Mouse (Mus musculus) embryo, embryonic 10.5 days (tissue): ENCODE data around the gene Ect2.

ENCODE experiments used
- DNase-seq: peaks from one replicate; pipeline ENCODE4 v3.0.0-alpha.2; 2015; ENCODE audit warnings: low spot score

Ect2 gene

DNA sequence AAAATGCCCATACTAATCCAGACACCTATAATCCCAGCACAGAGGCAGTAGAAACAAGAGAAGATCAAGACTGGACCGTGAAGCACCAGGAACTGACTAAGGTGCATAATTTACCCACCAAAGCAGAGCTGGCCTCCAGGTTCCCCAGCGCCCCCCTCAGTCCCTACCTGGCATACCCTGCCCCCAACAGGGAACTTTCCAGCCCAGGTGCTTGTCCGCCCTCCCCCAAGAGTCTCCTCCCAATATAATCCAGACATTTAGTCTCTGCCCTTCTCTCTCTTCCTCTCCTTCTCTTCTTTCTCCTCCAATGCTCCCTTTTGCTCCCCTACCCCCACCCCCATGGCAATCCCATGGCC is 2.9 kb upstream of the Ect2 start:
- DNase-seq, result no peak

DNA sequence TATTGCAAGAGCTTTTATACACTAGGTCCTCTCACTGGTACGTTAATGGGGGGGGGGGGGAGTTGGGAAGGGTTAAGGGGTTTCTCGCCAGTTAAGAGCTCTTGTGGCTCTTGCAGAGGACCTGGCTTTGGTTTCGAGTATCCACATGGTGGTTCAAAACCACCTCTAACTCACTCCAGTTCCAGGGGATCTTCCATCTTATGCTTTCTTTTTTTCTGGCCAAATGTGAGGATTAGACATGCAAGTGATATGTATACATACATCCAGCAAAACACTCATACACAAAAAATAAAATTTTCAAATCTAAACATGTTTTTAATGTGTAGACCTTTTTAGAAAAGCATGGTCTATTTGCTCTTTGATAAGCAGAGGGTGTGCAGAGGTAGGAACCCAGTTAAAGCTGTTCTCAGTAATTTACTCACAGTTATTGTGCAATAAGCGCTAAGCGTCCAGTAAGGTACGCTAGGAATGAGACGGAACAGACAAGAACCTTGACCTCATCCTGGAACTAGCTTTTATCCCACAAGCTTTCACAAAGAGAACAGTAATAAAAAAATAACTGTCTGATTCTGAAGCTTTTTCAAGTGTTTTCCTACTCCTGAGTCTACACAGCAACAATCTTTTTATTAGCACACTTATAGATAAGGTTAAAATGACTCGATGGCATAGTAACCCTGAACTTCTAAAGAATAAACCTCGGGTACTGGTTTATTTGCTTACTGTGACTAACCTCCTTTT is 2.3 kb upstream of the Ect2 start:
- DNase-seq, result no peak

DNA sequence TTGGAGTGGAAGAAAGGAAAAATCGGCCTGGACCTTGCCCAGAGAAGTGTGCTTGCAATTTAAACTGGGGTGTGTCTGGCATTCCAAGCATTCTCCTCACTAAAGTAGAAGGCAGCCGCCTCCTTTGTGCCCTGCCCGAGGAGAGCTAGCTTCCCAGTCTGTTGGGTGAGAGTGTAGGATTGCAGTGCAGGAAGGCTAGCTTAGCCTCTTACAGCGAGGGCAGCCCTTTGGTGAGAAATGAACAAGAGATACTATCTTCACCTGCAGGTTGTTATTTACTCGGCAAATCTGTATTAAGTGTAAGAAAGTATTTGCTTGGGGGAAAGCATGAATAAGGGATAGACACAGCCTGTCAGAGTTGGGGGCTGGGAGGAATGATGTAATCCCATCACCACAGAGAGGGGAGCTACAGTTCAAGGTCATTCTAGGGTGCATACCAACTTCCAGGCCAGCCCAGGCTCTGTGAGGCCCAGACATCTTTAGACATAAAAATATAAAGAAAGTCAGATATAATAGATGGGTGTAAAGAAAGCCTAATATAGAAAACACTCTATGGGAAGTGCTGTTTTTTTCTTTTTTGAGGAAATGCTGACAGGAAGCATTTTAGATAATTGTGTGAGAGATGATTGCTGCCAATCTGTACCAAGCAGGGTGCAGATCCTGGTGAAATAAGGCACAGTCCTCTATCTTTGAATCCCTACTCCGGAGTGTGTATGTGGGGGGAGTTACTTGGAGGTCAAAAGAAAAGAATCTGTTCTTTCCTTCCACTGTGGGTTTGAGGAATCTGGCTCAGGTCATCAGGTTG is 1.6 kb upstream of the Ect2 start:
- peak; percentile 71 for DNase-seq

DNA sequence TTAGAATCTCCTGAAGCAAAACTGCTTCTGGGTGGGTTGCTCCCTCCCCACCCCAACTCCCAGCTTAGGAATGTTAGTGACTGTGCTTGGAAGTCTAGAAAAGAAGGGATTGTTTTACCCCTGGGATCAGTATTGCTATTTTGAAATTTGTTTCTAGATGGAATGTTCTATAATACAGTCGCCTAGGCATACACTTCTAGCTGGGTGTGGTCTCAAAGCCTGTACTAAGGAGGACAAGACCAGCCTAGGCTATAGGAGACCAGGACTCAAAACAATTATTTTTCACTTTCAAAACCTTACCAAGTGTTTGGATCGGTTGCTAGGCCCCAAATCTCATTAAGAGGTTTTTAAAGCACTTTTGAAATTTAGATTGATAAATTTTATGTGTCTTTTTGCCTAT is 602 bp upstream of the Ect2 start:
- DNase-seq, result peak; percentile 21

DNA sequence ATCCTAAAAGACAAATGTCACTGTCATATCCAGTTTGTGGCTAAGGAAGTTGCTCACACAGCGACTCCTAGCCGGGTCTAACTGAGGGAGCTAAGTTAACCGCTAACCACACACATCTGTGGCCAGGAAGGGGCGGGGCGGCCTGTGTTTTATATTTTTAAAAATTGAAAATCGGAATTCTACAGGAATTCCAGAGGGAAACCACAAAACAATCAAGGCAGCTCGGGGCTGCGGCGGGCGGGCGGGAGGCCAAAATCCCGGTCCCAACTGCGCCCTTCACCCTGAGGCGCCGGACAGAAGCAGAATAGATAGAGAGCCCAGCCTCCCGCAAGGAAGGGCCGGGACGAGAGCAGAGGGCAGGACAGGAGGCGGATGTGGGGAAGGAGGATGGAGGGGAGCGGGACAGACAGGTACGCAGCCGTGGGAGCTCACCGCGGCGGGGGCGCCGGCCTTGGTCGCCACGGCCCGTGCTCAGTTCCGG is 447 bp downstream of the Ect2 start:
- peak; percentile 57 for DNase-seq

DNA sequence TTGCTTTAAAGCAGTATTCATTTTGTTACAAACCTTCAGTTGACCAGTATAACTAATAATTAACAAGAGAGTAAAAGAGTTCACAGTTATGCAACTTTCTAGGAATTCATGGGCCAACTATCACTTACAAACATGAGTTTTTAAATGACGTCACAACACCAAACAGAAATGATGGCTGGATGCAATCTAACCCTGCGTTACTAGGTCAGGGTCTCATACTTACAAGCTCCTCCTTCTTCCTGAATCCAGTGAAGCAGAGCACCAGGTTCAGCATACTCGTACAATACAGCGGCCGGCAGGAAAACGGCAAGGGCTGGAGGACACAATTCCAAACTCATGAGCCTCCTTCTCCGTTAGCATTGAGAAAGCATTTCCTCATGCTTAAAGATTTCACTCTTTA is 7.9 kb downstream of the Ect2 start:
- DNase-seq, result no peak

DNA sequence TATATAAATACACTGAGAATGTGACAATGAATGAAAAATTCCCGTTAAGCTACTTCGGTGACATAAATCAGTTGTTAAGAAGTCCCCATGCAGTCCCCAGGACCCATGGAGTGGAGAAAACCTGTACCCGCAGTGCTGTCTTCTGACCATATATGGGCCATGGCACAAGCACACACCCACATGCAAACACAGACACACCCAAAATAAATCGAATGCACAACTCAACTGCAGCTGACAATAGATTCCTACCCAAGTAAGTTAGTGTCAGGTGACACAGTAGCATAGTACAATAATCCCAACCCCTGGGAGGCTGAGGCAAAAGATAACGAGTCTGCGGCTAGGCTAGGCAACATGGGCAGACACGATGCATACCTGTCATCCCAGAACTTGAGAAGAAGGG is 10.1 kb downstream of the Ect2 start:
- DNase-seq, result no peak

DNA sequence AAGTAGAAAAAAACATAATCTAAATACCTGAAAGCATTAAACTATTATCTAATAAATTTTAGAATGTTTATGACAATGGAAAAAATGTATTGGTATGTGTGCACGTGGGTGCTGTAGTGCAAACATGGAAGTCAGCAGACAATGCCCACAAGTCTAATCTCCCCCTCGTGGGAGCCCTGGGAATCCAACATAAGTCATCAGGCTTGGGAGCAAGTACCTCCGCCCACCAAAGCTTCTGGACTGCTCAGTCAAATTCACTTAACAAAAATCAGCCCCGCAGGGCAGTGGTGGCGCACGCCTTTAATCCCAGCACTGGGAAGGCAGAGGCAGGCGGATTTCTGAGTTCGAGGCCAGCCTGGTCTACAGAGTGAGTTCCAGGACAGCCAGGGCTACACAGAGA is 13.6 kb downstream of the Ect2 start:
- no peak for DNase-seq

DNA sequence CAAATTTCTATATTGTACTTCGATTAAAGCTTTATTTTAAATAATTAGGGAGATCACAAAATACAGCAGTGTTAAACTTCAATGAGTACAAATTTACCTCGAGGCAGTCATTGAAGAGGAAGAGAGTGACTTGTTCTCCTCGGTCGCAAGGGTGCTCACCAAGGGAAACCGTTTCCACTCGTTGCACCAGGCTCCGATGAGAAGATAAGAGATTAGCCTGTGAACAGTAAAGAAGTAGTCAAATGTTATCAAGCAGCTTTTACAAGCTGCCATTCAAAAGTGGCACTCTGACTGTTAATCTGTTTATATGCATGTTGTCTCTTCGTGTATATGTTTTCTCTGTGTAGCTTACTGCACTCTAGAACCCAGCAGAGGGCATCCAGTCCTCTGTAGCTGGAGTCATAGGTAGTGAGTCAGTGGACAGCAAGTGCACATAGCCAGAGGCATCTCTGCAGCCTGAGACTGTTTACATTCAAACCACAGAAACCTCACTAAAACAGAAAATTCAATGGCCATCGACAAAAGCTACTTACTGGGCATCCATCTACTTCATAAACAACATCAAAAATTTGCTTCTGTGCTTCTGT is 31.7 kb downstream of the Ect2 start:
- DNase-seq, result no peak

DNA sequence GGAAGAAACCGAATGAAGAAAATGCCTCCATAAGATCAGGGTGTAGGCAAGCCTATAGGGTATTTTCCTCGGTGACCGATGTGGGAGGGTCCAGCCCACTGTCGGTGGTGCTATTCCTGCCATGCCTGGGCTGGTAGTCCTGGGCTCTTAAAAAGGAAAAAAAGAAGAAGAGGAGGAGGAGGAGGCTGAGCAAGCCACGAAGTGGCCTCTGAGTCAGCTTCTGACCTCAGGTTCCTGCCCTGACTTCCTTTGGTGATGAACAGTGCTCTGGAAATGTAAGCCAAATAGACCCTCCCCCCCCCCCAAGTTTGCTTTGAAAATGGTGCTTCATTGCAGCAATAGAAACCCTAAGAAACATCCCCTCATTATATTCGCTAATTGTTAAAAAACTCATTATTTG is 32.7 kb downstream of the Ect2 start:
- no peak for DNase-seq

DNA sequence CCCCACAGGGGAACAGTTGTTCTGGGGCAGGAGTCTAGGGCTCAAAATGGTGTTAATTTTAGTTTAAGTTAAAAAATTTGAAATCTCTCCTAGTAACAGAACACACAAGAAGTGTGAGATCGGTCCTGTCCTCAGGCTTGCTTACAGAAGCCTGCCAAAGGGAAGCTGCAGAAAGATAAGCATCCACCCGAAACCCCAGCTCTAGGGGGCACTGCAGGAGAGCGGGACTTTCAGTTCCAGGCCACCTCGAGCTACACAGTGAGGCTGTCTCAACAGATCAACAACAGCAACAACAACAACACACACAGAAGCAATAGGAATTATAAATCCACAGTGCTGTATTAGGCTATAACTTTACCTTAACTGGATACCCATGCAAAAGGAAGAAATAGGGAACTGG is 35.5 kb downstream of the Ect2 start:
- DNase-seq, result no peak

DNA sequence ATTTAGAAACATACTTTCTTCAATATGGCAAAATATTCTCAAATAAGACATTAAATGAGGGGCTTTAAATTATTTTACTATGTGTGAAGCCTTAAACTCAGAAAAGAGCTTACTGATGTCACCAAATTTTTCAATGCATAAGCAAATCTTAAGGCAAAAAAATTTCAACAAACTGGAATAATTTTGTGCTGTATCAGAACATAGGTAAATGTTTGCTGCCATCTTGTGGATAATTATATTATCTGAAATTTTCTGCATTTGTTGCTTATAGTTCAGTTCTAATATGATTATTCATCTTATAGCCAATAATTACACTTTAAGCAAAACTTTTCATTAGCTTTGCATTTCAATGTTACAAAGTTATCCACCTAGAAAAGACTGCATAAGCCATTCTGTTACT is 42.8 kb downstream of the Ect2 start:
- DNase-seq, result peak; percentile 18

DNA sequence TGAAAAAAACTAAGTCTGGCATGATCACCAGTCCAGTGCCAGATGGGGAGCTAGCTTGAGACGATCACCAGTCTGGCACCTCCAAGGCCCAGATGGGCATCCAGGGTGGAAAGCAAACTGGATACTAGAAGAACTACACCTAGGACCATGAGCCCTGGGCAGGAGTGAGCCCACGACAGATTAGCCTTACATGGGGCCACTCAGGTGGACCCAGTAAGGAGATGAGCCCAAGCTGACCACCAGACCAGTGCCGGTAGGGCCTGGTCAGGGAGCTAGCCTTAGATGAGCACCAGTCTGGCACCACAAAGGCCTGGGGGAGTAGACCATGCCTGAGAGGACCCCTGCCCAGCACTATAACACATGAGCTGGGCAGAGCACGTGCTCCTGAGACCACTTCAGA is 44.6 kb downstream of the Ect2 start:
- no peak for DNase-seq

DNA sequence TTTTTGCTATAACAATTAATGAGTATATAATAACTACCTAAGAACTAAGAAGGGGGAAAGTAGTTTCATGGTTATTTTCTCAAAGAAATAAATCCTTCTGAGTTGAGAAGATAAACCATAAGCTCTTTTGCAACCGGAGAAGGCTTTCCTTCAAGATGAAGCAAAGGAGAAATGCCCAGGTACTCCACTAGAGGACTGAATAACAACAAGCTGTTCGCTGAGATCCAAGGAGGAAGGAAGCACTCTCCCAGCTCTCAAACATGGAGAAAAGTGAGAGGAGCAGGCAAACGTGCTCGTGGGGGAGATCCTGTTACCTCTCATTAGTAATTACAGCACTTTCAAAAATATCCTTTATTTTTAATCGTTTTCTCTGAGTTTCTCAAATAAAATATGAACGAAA is 46.5 kb downstream of the Ect2 start:
- no peak for DNase-seq

DNA sequence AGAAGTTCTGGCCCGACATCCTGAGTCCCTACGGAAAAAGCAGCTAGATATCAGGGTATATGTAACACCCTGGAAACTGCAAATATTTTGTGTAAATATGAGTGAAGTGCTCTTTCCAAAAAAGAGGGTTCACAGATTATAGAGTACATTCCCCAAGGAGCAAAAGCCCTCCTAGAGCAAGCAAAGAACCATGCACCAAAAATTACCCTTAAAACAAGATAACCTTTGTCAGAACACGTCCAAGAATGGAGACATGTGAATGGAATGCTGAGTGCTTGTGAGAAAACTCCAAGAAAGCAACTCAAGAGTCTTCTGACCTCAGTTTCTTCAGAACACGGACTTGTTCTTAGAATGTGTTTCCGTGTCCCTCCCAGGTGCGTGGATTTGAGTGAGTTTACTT is 50.7 kb downstream of the Ect2 start:
- no peak for DNase-seq

DNA sequence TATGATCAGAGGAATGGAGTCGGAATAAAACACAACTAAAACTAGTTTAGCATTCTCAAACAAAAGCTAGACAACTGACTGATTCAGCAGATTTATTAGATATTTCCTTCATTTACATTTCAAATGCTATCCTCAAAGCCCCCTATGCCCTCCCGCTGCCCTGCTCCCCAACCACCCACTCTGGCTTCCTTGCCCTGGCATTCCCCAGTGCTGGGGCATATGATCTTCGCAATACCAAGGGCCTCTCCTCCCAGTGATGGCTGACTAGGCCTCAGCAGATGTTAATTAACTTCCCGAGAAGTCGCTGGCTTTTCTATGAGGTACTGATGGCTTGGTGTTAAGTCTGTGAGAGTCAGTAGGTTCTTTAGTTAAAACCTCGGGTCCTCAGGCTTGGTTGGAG is 55.0 kb downstream of the Ect2 start:
- no peak for DNase-seq

DNA sequence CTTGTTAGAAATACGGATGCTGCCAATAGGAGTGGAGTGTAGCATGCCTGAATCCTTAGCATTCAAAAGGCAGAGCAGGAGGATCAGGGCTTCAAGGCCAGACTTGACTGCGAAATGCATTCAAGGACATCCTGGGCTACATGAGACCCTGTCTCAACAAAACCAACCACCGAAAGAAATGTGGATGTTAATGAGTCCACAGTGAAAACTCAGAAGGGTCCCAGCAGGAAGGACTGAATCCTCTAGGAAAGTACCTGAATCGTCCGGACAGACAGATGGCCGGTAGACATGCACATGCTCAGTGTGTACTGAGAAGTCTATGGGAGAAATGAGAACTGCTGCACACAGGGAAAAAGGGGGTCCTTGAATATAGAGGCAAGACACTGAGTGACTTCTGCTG is 67.5 kb downstream of the Ect2 start:
- no peak for DNase-seq

DNA sequence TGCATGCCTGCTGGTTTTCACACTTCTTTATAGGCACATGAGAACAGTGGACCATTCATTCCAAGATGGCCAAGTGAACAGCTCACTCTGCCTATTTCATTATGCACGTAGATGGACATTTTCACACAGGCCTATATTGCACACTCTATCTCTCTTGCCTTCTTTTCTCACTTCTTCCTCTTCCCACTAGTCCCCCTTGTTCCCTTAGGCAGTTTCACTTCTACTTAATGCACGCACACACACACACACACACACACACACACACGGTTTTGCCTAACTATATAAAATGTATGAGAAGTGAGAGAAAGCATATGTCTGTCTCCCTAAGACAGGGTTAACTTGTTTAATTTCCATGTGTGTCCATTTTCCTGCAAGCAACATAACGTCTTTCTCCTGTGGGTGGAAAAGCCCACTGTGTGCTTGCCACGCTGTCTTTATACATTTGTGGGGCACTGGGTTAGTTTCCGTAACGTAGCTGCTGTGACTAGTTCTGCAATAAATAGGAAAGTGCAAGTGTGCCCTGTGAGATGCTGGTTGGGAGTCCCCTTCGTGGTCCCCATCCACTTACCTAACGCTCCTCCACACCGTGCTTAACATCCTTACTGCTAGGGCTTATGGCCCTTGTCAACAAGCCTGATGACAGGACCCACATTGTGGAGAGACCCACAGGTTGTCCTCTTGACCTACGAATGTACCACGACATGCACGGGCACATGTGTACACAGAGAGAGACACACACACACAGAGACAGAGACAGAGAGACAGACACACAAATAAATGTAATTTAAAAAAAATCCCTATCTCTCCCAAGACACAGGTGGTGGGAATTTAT is 72.2 kb downstream of the Ect2 start:
- DNase-seq, result no peak

DNA sequence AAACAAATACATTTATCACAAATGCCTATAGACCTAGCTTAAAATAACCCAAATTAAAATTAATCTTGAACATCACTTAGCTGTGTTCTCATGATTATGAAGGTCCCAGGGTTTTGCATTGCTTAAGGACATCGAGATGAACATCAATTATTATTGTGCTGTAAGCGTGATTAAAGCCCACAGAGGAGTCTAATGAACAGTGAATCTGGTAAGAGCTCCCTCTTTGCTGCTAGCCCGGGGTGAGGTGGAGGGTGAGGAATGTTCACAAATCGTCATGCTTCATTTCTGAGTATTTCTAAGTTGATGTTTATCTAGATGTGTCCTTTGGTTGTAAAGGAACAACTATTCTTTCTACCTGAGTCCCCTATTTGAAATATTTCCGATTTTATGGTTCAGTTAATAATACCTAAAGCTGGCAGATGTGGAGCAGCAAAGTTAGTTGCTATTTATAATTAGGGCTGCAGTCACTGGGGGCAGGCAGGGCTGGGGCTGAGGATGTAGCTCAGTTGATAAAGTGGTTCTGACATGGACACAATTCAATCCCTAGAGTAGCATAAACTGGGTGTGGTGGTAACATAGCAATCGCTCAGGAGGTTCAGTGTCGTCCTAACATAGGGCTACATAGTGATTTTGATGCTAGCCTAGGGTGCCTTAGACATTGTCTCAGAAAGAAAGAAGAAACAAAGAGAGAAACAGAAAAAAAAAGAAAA is 73.5 kb downstream of the Ect2 start:
- no peak for DNase-seq

DNA sequence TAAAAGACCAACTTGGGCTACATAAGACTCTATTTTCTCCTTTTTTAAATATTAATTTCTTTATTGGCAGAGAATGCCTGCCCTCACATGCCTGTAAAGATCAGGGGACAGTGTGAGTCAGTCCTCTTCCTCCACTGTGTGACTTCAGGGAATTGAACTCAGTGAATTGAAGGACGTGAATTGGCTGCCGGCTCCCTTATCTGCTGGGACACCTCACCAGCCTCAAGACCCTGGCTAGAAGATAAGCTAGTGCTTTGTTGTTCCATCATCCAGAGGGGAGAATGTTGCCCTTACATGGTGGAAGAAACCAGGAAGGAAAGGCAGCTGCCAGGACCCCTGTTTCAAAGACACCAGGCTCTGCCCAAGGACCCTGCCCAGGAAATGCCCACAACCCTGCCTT is 79.8 kb downstream of the Ect2 start:
- DNase-seq, result no peak

DNA sequence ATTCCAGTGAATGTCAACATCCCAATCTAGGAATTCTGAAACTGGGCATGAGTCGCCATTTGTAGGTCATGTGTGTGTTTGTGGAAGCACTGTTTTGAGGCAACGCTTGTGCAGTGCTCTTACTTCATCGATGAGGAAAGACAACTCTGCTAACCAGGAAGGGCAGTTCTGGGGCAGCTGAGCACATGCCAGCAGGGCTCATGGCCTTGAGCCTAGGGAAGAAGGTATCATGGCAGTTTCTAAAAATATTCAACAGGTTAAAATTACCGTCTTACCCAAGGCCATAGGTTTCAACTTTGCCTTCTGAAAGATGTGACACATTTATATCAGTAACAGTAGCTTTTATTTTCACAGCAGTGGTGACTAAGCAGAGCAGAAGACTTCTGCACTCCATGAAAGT is 82.0 kb downstream of the Ect2 start:
- DNase-seq, result no peak

DNA sequence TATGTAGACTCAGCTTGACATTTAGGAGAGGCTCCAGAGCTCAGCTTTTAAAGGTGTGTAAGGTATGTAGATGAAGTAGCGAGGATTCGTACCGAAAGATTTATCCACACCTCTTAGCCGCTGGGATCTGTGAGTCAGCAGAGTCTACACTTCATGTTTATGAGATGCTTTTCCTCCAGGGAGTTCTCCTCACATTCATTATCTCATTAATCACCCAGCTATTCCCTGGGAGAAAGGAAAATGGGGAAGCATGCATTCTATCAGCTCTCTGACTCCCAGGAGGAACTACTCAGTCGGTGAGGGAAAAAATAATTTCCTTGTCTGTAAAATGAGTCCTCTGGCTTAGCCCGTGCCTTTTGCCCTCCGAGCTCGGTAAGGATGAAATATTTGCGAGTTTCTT is 83.3 kb downstream of the Ect2 start:
- no peak for DNase-seq
